Mouse (Mus musculus) heart, embryonic 14.5 days (tissue): ENCODE data around the gene Ass1. TPM values are rescaled to one million over a fixed set of nuclear protein-coding genes. Genes with fewer than 3 reads are reported as not detected.

Experiments used
- ATAC-seq: fragments of 200-750 bp; cut with Nextera tagmentation; 2 replicates; pipeline ENCODE4 v1.8.0; 2017; ENCODE audit warnings: low read depth, moderate TSS enrichment; ENCODE audit not compliant: insufficient number of reproducible peaks, insufficient read depth, low FRiP score
- H3K27ac ChIP-seq, 2 experiments: fragments of 200-500 bp in 1 of 2; fragments of 300-500 bp in 1 of 2; sonication (generic) in 1 of 2; replicated peaks in 1 of 2; 2 replicates each; pipeline ENCODE4 v1.5.1; 2012 to 2014; ENCODE audit warnings: low read depth in 2 of 2, low read length in 2 of 2, control low read depth in 1 of 2, mild to moderate bottlenecking in 1 of 2, mixed read lengths in 1 of 2; ENCODE audit not compliant: control insufficient read depth in 1 of 2, insufficient read depth in 1 of 2
- H3K27me3 ChIP-seq: fragments of 300-500 bp; sonication (generic); 2 replicates; pipeline ENCODE4 v1.6.1; 2014; ENCODE audit warnings: mild to moderate bottlenecking, low read length, control low read depth; ENCODE audit not compliant: control insufficient read depth, insufficient read depth
- H3K36me3 ChIP-seq: fragments of 300-500 bp; sonication (generic); 2 replicates; pipeline ENCODE4 v1.6.1; 2014; ENCODE audit warnings: mild to moderate bottlenecking, control low read depth, low read length, mixed read lengths; ENCODE audit not compliant: control insufficient read depth, insufficient read depth
- H3K4me1 ChIP-seq, 2 experiments: fragments of 200-500 bp in 1 of 2; fragments of 300-500 bp in 1 of 2; sonication (generic) in 1 of 2; 2 replicates each; pipeline ENCODE4 v1.6.1; 2012 to 2014; ENCODE audit warnings: low read length in 2 of 2, control low read depth in 1 of 2, mixed read lengths in 1 of 2; ENCODE audit not compliant: control insufficient read depth in 2 of 2, insufficient read depth in 2 of 2
- H3K4me2 ChIP-seq: fragments of 300-500 bp; sonication (generic); 2 replicates; pipeline ENCODE4 v1.6.1; 2014; ENCODE audit warnings: mild to moderate bottlenecking, low read length
- H3K4me3 ChIP-seq, 2 experiments: fragments of 200-500 bp in 1 of 2; fragments of 300-500 bp in 1 of 2; sonication (generic) in 1 of 2; 2 replicates each; pipeline ENCODE4 v1.5.1; 2012 to 2014; ENCODE audit warnings: low read length in 2 of 2, mild to moderate bottlenecking in 2 of 2, control low read depth in 1 of 2, low read depth in 1 of 2, moderate library complexity in 1 of 2; ENCODE audit not compliant: control insufficient read depth in 1 of 2, insufficient read depth in 1 of 2
- H3K9ac ChIP-seq: fragments of 300-500 bp; sonication (generic); 2 replicates; pipeline ENCODE4 v1.6.1; 2014; ENCODE audit warnings: mild to moderate bottlenecking, low read length
- H3K9me3 ChIP-seq: fragments of 300-500 bp; sonication (generic); 2 replicates; pipeline ENCODE4 v1.6.1; 2016; ENCODE audit warnings: low read length, control low read depth; ENCODE audit not compliant: control insufficient read depth
- WGBS: fragments of 180-500 bp; shearing (Covaris S2); extraction: QIAGEN DNeasy Blood & Tissue Kit; methylation state at CpG from one replicate; pipeline ENCODE4 v1.1.7; 2014; 5-methylcytosine and 5-hydroxymethylcytosine counted together
- polyA plus RNA-seq: library from polyadenylated mRNA; unstranded; fragments of >200 nt; fragmentation: Nextera tagmentation; extraction: Ambion mirVana; gene quantifications from 2 replicates; pipeline ENCODE4 v1.2.1, GENCODE M21; 2014

The Ass1 gene
- polyA plus RNA-seq, 1 experiment from 2014 or later = 10.0 TPM

GRCm38 (mm10) chr2:31439576-31439975 lies 30.4 kb upstream of the Ass1 start:
- Histone ChIP-seq H3K4me3 (no peak overlapping the region), H3K27ac (no peak overlapping the region), H3K36me3 (no peaks in the 10 kb centered on the region), H3K27me3 (0 out of 2 replicates have a peak, but pooled peaks cover 3% of the 10 kb centered on the region), H3K9ac (no peak overlapping the region), H3K4me2 (no peak overlapping the region), H3K9me3 (no peaks in the 10 kb centered on the region), H3K4me1 (peaks cover 0 to 2% of the 10 kb centered on the region in 2 experiments; a peak in 1 of 4 replicates)
- WGBS = 94% methylated on average over 6 of the region's 6 CpGs
- ATAC-seq = no peak

- H3K9me3 ChIP-seq = no peaks in the 10 kb centered on the region
- 54% methylated on average over 11 of the region's 11 CpGs for WGBS
Measured at GRCm38 (mm10) chr2:31442480-31443160, 27.4 kb upstream of the Ass1 start.

GRCm38 (mm10) chr2:31446036-31446435 lies 24.0 kb upstream of the Ass1 start:
- WGBS = 83% methylated on average over 4 of the region's 4 CpGs
- Histone ChIP-seq H3K4me2 (no peak overlapping the region), H3K4me3 (no peak overlapping the region), H3K9me3 (no peaks in the 10 kb centered on the region), H3K27ac (no peak overlapping the region), H3K27me3 (no peaks in the 10 kb centered on the region), H3K4me1 (peaks cover 21 to 25% of the 10 kb centered on the region in 2 experiments), H3K9ac (no peak overlapping the region), H3K36me3 (no peaks in the 10 kb centered on the region)
- no peak for ATAC-seq

More at GRCm38 (mm10) chr2:31442480-31443160, 27.4 kb upstream of the Ass1 start:
- no peak; the same call in 1 of the 2 replicates for ATAC-seq
- H3K4me1 ChIP-seq = peaks cover 0 to 2% of the 10 kb centered on the region in 2 experiments; a peak in 1 of 4 replicates
- no peak overlapping the region; the same call in 1 of the 2 replicates for H3K9ac ChIP-seq
- H3K4me2 ChIP-seq = no peak overlapping the region
- no peak overlapping the region for H3K27ac ChIP-seq
- H3K4me3 ChIP-seq = no peak overlapping the region
- H3K27me3 ChIP-seq = no peaks in the 10 kb centered on the region
- H3K36me3 ChIP-seq = no peaks in the 10 kb centered on the region

GRCm38 (mm10) chr2:31446456-31446855 lies 23.6 kb upstream of the Ass1 start:
- Histone ChIP-seq H3K9me3 (no peaks in the 10 kb centered on the region), H3K27ac (no peak overlapping the region), H3K4me2 (no peak overlapping the region), H3K27me3 (no peaks in the 10 kb centered on the region), H3K4me3 (no peak overlapping the region), H3K36me3 (no peaks in the 10 kb centered on the region), H3K9ac (no peak overlapping the region), H3K4me1 (peaks cover 23 to 28% of the 10 kb centered on the region in 2 experiments)
- ATAC-seq = no peak
- WGBS = 62% methylated on average over 4 of the region's 4 CpGs

- H3K9ac ChIP-seq = no peak overlapping the region
- no peaks in the 10 kb centered on the region for H3K9me3 ChIP-seq
- H3K4me1 ChIP-seq = peaks cover 23 to 34% of the 10 kb centered on the region in 2 experiments
- ATAC-seq = no peak
- H3K36me3 ChIP-seq = no peaks in the 10 kb centered on the region
- no peak overlapping the region for H3K27ac ChIP-seq
- H3K4me2 ChIP-seq = no peak overlapping the region
- H3K4me3 ChIP-seq = no peak overlapping the region
- 69% methylated on average over 2 of the region's 2 CpGs for WGBS
- no peaks in the 10 kb centered on the region for H3K27me3 ChIP-seq
Measured at GRCm38 (mm10) chr2:31447536-31447935, 22.5 kb upstream of the Ass1 start.

- peak overlapping the region; percentile 65 to 78 for H3K27ac ChIP-seq
- peaks cover 27 to 42% of the 10 kb centered on the region in 2 experiments for H3K4me1 ChIP-seq
- H3K36me3 ChIP-seq = no peaks in the 10 kb centered on the region
- no peaks in the 10 kb centered on the region for H3K9me3 ChIP-seq
- no peak for ATAC-seq
- H3K9ac ChIP-seq = 0 out of 2 replicates have a peak overlapping the region, but pooled peaks have one; percentile 23
- H3K4me3 ChIP-seq = no peak overlapping the region
- no peaks in the 10 kb centered on the region for H3K27me3 ChIP-seq
- no peak overlapping the region for H3K4me2 ChIP-seq
- 51% methylated on average over 3 of the region's 3 CpGs for WGBS
Measured at GRCm38 (mm10) chr2:31448756-31449440, 21.1 kb upstream of the Ass1 start.

GRCm38 (mm10) chr2:31449441-31449815 lies 20.6 kb upstream of the Ass1 start:
- peak overlapping the region; percentile 65 to 78 for H3K27ac ChIP-seq
- no peak overlapping the region for H3K4me3 ChIP-seq
- no peak overlapping the region for H3K4me2 ChIP-seq
- ATAC-seq = peak; percentile 73
- no peaks in the 10 kb centered on the region for H3K27me3 ChIP-seq
- peaks cover 31 to 47% of the 10 kb centered on the region in 2 experiments for H3K4me1 ChIP-seq
- no peaks in the 10 kb centered on the region for H3K9me3 ChIP-seq
- 28% methylated on average over 4 of the region's 4 CpGs for WGBS
- H3K36me3 ChIP-seq = no peaks in the 10 kb centered on the region
- 0 out of 2 replicates have a peak overlapping the region, but pooled peaks have one; percentile 23 for H3K9ac ChIP-seq
